Mouse (Mus musculus): ENCODE data around the gene Dock1.

Dock1 gene

DNA sequence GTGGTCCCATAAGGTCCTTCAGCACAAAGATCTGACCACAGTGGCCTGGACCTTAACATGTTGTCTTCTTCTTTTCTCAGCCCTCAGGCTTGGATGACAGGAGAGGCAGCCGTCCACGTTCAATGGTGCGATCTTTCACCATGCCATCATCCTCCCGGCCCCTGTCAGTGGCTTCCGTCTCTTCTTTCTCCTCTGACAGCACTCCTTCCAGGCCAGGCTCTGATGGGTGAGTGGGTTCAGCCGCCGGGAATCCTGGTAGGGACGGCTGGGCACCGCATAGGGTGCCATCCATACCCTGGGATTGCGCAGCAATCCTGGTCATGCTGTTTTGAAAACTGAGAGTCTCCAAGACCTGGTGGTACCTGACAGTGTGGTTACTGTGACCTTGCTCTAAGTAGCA, 487.9 kb downstream of the Dock1 start:
- DNase-seq (ENCODE audit: low read depth) = no peak

DNA sequence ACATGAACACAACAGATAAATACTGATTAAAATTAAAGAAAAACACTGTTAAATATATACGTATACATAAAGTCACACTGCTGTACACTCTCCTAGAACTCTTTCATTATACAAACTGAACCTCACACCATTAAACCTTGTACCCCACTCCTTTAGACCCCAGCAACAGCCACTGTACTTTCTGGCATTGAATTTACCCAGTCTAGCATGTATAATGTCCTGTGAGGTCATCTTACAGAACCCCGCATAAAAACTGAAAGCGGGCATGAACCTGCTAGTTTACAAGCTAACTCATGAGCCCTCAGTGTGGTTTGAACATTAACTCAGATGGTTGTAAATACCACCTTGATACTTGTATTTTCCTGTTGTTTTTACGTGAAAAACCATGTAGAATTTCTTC, 489.2 kb downstream of the Dock1 start:
- DNase-seq (ENCODE audit: low read depth) = no peak

DNA sequence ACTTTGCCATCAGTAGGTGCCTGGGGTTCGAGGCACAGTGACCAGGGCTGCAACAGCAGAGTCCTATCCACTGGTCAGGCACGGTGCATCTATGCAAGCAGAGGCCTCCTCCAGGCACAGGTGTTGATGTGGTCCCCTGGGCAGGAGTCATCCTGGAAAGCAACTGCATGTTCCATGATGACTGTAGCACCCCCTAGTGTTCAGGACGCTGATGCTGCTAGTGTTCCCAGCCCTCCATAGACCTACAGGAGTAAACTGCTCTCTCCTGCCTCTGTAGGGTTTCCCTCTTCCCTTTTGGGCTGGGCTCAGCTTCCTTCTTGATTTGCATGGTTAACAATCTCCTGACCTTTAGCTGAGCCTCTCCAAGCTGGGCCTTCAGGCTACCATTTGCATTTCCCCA, 494.7 kb downstream of the Dock1 start:
- DNase-seq (ENCODE audit: low read depth) = peak; percentile 62

DNA sequence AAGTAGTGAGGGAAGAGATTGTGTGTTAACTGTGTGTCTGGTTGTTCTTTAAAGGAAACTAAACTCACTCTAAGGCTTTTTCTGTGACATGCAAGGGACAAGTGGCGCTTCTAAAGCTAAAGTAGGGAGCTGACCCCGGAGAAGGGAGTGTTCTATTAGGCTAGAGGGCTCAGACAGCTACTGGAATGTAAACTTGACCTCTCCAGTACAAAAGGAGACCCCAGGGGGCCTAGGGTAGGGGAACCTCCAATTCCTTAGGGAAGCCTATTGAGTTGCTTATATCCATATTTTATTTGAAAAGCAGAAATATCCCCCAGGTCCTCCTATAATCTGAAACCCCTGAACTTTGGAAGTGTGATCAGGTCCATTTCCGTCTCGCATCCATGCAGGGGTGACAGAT, 499.5 kb downstream of the Dock1 start:
- DNase-seq (ENCODE audit: low read depth) = no peak

DNA sequence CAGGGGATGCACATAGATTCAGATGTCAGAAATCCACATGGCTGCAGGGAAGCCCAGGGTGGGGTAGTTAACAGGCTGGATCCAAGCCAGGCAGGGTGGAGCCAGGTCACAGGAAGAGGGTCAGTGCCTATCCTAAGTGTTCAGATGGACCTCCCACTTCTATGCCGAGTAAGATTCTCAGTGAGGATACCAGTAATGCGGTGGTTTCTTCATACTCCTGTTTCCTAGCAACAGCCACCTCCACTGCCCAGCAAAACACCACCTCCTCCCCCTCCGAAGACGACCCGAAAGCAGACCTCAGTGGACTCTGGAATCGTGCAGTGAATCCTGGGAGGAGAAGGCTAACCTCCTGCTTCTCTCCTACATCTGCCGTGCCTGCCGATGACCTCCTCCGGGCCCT, 501.8 kb downstream of the Dock1 start:
- DNase-seq (ENCODE audit: low read depth) = peak; percentile 17

DNA sequence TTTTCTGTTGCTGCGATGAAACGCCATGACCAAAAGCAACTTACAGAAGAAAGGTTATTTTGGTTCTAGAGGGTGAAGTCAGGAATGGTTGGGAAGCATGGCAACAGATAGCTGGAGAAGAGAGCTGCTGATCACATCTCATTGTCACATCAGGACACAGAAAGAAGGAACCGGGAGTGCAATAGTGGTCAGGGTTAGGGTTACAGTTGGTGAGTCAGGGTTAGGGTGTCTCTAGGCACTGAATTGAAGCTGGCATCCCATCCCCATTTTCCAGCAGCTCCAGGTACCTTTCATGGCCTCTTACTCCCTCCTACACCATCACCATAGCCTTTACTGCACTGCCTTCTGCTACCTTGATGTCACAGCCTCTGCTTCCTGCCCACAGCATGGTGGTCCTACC, 523.7 kb downstream of the Dock1 start:
- no peak for DNase-seq (ENCODE audit: low read depth)

DNA sequence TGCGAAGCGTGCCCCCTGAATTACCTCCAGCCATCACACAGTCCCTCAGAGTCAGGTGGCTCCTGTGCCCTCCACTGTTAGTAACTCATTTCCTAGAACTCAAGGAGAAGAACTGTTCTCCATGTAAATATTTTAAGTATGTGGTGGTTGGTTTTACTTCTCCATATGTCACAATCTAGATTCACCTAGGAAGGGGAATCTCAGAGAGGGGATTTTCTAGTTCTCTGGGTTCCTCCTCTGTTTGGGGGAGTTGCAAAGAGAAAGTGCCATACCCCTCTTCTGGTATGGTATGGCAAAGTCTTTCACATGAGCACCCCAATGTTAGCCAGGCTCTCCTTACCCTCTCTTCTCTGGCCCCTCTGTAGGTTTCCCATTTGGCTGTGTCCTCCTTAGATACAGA, 525.2 kb downstream of the Dock1 start:
- DNase-seq (ENCODE audit: low read depth) = no peak

DNA sequence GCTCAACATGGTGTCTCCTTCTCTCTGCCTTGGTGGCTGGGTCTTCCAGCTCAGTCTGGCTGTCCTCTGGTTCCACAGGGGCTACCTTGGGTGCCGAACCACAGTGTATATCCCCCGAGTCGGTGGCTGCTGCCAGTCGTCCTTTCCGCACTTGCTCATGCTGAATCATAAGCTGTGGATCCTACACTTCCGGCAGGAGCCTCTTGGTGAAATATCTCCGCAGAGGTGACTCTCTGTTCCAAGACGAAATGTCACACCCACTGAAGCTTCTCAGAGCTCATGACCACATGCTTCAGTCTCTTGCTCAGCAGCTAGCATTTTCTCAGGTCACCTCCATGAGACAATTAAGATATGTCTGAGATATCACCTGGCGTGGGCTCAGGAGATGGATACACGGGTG, 526.4 kb downstream of the Dock1 start:
- DNase-seq (ENCODE audit: low read depth) = no peak

DNA sequence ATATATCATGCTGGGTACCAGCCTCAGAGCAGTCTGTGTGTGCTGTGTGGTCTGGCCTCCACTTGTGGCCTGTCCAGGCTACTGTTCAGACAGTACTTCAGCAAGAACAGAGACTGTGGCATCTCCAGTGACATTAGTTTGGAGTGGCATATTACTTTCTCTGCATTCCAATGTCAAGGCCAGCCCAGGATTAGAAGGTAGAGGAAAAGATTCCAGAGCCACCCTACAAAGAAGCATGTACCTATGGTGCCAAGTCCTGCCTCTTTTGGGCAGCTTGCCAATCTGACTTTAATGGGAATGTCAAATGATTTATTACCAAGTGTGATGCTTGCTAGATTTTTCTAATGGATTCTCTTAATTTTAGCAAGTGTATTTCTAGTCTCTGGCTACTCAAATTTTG, 533.5 kb downstream of the Dock1 start:
- DNase-seq (ENCODE audit: low read depth) = peak; percentile 27

DNA sequence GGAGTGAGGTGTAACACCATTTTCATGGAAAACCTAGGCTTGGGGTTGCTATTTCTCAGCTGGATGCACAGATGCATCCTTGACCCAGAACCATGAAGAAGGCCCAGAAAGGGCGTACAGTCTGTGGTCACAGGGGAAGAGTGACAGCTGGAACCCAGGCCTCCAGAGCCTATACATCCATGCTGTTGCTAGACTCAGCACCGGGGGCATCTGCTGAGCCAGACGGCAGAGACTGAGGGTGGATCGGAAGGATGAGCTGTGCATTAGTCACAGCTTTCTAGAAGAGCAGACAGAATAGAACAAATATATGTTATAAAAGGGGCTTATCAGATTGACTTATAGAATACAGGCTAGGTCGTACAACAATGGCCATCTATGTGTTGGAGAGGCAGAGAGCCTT, 534.7 kb downstream of the Dock1 start:
- no peak for DNase-seq (ENCODE audit: low read depth)

DNA sequence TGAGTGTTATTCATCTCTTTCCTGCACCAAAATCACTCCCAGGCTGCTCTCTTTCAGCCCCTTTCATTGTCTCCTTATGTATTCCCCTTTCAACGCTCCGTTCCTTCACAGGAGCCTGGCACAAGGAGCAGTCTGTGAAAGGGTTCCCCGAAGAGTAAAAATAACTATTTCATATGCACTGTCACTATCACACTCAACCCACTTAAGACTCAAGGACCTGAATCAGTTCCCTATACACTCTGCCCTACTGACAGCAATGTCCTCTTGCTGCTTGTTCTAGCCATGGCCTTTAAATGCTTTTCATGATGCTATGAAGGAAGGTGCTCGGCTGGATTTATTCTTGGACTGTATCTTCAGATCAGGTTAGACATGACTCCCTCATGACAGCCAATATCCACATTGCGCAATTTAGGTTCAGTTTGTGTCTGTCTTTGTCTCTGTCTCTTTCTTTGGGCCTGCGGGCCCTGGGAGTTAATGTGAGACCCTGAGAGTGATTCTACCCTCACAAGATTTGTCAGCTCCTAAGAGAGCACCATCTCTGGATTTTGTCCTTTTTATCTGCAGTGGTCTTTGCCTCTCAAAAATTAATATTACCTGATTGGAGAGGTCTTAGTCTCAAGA, 538.6 kb downstream of the Dock1 start:
- no peak for DNase-seq (ENCODE audit: low read depth)

DNA sequence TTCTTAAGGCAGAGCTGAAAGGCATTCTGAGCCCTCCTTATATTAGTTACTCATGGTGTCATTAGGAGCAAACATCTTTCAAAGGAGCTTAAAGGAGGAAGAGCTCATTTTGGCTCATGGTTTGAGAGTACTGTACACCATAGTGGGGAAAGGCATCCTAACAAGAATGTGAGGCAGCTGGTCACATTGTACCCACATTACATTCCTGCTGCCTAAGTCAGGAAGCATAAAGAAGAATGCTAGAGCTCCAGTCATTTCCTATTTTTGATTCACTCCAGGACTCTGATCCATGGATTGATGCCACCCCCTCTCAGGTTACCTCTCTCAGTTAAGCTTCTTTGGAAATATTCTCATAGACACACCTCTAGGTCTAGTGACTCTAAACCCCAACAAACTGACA, 539.8 kb downstream of the Dock1 start:
- no peak for DNase-seq (ENCODE audit: low read depth)

DNA sequence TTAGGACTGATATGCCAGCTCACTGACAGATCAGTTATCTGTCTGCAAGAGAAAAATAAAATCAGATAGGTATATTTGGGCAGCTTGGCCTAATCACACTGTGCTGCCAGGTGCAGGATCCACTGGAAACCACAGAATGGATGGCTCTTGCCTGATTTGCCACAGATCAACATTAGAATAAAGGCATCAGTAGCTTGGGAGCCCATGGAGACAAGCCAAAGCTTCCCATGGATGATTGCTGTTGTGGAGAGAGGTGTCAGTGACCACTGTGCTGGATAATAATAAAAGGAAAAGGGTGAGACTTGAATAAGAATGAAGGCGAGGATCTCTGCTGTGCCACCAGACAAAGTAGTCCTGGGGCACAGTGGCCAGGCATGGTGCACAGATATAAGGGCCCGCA, 540.4 kb downstream of the Dock1 start:
- DNase-seq (ENCODE audit: low read depth) = no peak

DNA sequence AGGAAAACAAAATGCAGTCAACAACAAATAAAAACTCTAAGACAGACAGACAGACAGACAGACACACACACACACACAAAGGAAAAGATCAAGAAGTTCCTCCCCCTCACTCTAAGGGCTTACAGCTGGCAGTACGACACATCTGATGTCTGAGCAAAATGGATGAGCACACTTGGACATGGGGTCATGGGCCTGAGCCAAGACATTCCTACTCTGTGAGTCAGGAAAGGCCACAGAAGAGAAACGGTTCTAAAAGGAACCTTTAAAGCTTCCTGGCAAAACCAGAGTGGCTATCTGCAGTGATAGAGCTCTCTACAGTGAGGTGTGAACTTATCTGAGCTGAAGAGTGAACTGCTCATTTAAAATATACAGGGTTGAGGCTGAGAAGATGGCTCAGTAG, 542.1 kb downstream of the Dock1 start:
- peak; percentile 89 for DNase-seq (ENCODE audit: low read depth)

DNA sequence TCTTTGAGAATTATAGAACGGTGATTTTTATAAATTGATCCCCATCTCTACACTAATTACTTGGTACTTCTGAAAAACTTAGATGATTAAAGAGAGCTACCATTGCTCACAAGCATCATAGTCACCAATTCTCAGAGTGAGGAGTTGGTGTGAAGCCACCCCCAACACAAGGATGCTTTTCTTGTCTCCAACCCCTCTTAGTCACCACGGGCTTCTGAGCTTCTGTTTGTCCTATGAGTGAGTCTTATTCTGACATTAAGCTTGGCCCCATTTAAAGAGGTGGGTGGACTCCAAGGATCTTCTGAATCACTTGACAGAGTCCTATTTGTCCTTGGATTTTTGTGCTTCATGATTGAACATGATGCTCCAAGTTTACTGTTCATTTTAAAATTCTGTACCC, 551.0 kb downstream of the Dock1 start:
- no peak for DNase-seq (ENCODE audit: low read depth)

Measured in NIH3T3 (cell line).